Mouse (Mus musculus) left cerebral cortex, adult 11 months (tissue): ENCODE measurements around the gene Gm9936.
"Not testable (repeated sequence)": the region's sequence is repeated elsewhere in the genome, so short reads cannot be mapped to it uniquely, and the experiment has no call there.

ENCODE experiments used
- DNase-seq: peaks from one replicate; pipeline ENCODE4 v3.0.0; 2022; ENCODE audit warnings: low spot score

Gene Gm9936

DNA sequence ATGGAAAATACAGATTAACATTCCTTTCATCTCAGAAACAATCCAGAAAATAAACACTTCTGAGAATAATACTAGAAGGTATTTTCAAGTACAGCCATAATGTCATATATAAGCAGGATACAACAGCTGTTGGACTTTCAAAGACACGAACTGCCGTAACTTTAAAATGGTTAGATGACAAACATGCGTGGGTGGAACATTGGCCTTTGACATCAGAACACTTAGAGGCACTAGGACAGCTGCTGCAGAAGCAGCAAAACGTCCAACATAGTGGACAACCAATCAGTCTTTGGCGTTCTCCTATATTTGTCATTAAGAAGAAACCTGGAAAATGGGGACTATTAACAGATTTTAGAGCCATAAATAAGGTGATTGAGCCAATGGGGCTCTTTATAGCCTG is 18.0 kb downstream of the Gm9936 start:
- not testable (repeated sequence) for DNase-seq

DNA sequence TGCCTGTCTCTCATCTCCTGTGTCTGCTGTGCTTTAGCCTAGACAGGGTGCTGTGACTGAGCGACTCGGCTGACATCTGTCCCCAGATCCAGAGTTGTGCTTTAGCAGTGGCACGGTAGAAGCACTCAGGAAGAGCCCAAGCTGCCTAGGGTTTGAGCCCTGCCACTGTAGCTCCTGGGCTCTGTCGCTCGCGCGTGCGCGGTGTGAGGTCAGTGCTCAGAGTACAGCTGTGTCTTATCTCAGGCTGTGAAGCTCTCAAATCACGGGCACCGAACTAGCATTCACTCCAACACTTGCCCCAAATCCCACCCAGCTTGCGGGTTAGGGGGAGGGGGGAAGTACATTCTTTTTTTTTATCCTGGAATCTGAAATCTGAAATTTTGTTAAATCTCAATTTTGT is 21.6 kb downstream of the Gm9936 start:
- no peak for DNase-seq

DNA sequence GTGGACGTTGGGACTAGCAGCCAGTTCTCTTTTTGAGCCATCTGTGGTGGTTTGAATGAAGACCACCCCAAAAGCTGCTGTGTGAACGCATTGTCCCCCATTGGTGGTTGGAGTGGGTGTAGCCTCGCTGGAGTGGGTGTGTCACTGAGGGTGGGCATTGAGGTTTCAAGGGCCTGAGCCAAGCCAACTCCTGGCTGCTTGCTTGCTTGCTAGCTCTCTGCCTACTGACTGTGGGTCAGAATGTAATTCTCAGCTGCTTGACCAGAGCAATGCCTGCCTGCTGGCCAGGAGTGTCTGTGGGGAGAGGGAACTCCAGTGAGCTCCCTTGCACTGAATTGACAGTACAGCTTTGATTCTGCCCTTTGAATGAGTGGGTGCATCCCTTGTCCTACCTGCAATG is 28.7 kb downstream of the Gm9936 start:
- DNase-seq: no peak

DNA sequence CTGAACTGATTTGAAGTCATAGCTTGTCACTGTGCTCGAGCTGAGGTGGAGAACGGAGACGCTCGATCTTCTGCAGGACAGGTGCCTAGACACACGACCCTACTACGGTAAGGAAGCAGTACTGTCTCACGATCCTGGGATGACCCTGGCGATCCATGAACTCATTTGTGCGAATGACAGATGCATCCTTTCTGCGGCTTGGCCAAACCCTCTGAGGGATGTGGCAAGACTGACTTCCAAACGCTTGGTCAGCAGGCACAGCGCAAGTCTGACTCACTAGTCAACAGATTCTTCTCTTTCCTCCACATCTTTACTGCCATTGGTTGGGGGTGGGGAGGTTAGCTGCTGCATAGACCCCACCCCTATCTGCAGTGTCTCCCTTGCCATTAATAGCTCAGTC is 31.1 kb downstream of the Gm9936 start:
- no peak for DNase-seq

DNA sequence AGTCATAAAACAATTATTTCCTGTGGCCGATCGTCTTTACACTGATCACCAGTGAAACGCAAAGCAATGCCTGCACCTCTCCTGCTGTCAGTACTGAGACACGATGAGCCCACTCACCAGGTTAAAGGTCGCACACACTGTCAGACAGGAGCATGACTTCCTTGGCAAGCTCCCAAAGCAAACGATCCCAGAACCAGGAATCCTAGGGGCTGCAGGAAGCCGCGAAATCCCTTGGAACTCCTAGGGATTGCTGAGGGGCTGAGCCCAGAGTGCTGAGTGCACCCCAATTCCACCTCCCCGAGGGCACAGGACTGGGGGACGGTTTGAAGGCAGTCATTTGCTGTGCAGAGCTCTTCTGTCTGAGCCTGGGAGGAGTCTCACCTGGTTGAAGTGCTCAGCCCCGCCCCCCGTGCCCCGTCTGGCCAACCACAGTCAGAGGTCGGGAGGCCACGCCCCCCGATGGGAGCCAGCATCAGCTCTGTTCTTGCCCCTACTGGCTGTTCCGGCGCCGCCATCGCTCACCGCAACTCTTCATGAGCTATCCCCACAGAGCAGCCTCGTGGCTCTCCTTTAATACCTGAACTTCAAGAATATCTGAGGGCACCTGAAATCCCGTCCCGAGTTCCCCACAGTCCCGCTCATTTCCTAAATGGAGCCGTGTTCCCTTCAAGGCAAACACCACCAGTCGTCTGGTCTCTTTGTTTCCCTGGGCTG is 32.3 kb downstream of the Gm9936 start:
- DNase-seq: no peak

DNA sequence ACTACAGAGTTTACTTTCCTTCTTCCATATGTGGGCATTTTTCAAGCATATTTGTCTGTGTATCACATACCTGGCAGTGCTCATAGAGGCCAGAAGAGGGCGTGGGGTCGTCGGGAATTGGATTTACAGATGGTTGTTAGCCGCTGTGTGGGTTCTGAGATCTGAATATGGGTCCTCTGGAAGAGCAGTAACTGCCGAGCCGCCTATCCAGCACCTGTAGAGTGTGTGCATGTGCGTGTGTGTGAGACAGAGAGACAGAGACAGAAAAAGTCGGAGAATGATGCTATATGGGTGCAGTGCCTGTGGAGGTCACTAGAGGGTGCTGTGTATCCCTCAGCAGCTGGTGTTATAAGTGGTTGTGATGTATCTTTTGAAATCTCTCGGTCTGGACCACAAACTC is 34.3 kb downstream of the Gm9936 start:
- no peak for DNase-seq

DNA sequence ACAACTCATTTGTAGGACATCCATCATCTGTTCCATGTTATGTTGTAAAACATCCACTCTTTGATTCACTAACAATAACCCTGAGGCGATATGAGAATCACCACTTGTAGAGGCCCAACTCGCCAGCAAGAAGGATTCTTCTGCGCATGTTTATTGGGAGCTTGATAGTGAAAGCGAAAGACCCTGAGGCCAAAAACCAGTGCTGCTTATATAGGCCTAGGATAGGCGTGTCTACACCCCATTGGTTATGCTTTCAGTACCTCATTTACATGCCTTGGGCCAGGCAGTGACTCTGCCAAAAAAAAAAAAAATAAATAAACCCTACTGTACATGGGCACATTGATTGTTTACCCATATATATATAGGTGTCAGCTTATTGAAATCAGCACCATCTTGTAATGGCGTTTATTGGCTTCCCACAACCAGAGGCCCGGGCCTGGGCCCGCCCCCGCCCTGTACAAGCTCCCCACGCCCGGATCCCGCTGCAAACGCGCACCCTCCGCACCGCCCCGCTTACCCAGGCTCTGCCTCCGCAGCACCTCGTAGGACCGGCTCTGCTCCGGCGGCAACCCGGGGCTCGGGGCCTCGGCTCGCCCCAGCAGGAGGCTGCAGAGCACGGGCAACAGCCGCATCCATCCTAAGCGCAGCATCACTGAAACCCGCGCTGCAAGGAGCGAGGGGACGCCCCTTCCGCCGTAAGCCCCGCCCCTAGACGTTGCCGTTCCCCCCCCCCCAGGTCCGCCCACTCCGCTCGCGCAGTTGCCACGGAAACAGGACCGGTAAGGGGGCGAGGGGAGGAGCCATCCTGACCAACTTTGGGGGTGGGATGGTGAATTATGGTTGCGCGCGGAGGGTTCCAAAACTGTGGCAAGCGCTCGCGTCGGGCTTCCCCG is 35.4 kb downstream of the Gm9936 start, which contains the start of gene 1500011B03Rik:
Gene 1500011B03Rik, minus strand, starts transcription at position 673 of the 893 bp plus-strand sequence.
- peak; percentile 50 for DNase-seq

DNA sequence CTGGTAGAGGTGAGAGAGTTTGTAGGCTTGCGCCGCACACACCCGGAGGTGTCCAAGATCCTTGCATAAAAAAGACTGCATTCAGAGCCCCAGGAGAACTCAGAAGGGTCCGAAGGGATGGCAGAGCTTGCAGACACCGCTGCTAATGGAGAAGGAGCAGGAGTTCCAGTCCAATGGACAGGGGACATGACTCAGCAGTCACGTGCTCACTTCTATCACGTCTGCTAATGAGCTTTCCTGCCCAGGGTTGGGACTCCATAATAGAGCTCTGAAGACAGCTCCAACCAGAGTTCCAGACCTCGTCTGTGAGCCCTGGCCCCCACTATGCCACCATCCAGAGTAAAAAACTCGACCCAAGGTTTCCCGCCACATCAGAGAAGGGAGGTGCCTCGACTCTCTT is 40.4 kb downstream of the Gm9936 start:
- DNase-seq: no peak

DNA sequence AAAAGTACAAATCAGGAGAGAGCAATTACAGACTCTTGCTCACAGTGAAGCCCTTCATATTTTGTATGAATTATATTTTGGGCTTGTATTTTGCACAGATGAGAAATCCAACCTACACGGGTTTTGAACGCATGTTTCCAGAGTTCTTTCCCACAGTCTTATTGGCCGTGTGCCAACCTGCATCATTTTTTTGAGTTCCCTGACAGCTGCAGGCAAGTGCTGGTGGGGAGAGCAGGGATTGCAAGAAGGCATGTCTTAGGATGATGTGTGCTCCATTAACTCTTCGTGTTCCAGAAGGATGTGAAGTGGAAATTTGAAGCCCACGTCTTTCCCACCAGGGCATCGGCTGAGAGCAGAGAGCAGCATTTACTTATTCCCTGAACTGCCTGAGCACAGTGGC is 41.9 kb downstream of the Gm9936 start:
- DNase-seq: no peak

DNA sequence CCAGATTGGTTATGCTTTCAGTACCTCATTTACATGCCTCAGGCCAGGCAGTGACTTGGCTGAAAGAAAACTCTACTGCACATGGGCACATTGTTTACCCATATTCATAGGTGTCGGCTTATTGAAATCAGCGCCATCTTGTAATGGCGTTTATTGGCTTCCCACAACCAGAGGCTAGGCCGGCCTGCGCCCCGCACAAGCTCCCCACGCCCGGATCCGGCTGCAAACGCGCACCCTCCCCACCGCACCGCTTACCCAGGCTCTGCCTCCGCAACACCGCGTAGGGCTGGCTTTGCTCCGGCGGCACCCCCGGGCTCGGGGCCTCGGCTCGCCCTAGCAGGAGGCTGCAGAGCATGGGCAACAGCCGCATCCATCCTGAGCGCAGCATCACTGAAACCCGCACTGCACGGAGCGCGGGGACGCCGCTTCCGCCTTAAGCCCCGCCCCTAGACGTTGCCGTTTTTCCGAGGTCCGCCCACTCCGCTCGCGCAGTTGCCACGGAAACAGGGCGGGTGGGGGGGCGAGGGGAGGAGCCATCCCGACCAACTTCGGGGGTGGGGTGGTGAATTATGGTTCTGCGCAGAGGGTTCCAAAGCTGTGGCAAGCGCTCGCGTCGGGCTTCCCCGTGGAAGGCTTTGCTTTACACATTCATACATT is 44.8 kb downstream of the Gm9936 start:
- peak; percentile 80 for DNase-seq

DNA sequence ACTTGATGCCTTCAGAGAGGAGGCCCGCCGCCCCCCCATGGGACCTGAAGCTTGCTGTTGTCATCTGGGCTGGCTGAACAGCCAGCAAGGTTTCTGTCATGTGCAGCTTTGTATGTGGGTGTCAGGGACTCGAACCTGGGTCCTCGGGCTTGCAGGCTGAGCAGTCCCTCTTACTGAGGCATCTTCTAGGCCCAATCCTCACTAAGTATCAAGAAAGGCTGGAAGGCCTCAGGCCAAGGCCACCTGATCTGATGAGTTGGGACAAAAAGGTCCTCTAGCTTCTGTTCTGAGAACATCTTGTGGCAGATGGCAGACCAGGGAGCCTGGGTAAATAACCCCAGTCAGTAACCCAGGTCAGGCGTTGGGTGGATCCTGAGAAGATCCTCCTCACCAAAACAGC is 48.7 kb downstream of the Gm9936 start:
- no peak for DNase-seq

DNA sequence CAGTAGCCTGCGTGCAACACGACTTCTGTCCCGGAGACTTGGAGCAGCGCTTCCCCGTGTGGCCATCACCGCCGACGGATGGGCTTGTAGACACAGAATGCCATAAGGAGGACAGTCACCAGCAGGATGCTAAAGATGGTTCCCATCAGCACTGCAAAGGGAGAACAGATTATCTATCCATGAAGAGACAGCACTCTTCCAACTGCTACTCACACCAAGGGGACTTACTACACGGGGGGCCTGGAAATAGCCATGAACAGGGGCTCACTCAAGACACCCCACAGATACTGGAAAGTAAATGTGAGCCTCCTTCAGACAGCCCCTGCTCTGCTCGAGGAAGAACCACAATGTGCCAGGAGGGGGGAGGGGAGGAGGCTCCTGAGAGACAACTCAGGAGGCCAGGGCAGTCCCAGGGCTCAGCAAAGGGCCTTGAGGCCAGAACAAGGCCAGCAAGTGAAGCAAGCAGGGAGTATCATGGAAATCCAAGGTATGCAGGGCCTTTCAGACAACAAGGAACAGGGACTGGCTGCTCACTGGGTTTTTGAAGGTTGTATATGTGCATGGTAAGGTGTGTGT is 49.2 kb downstream of the Gm9936 start:
- no peak for DNase-seq

DNA sequence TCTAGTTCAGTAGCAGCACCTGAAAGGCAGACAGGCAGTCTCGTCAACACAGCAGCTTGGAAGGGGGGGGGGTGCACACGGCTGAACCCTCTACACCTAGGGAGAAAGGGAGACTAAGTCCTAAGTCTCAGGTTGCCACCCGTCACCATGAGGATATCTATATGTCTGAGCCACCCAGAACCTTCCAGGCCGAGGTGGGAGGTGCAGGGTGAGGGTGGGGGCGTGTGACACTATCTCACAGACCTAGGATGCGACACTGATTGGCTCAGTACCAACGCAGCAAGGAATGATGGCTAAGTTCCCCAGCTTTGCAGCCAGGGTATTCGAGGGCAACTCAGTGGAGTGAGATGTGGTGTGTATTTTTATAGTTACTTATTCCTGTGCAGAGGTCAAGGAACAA is 50.1 kb downstream of the Gm9936 start:
- no peak for DNase-seq

DNA sequence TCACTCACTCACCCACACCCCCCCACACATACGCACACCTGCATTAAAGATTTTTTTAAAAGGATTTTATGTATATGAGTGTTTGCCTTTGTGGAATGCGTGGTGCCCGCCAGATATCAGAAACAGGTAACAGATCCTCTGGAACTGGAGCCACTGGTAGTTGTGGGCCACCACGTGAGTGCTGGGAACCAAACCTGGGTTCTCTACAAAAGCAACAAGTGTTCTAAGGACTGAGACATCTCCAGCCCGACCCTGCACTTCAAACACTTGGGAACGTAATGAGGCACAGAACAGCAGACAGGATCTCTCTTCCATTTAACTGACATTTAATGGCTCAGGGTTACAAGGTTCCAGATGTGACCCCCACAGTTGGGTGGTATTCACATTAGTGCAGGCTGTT is 50.6 kb downstream of the Gm9936 start:
- DNase-seq: no peak

DNA sequence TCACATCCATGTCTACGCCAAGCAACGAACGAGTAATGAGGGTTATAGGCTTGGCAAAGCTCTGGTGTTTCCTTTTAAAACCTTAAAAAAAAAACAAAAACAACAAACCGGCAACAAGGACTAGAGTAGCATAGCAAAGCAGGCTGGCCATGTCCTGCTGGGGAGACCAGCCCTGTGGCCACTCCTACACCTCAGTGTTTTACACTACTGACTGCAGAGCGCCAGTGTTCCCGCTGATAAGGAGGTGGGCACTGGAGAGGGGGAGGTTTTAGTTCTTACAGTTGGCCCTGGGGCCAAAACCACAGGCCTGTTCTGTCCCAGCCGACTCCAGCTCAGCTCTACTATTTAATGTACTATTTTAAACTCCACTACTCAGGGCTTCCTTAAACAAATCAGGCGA is 51.0 kb downstream of the Gm9936 start:
- no peak for DNase-seq

DNA sequence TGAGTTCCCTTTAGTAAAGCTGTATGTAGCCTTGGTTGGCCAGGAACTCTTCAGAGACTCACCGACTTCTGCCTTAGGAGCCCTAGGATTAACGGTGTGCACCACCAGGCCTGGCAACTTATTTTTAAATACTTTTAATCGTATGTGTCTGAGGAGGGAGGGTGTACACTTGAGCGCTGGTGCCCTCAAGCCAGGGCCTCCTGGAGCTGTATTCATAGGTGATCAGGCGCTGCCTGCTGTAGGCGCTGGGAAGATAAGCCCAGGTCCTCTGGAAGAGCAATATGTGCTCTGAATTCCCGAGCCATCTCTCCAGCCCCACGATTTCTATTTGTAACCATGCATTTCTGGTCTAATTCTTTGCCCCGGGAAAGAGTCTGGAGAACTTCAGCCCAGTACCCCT is 51.4 kb downstream of the Gm9936 start:
- DNase-seq: no peak

DNA sequence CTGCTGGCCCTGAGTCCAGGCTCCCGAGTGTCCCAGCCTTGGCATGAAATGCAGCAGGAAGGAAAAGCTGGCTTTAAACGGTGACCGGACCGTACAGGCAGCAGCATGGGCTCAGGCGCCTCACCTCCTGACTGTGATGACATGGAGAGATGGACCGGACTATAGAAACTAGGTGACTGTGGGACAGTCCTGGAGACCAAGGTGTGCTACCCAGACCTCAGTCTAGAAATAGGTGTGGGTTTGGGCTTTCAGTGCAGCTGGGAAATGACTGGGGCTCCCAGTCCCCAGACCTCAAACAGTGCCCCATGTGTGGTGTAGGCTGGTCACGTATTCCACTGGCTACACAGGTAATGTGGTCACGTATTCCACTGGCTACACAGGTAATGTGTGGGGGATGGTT is 51.8 kb downstream of the Gm9936 start:
- DNase-seq: no peak
